Comparison of ENCODE assay signal across 13 mouse cellular contexts in the genomic region with DNA sequence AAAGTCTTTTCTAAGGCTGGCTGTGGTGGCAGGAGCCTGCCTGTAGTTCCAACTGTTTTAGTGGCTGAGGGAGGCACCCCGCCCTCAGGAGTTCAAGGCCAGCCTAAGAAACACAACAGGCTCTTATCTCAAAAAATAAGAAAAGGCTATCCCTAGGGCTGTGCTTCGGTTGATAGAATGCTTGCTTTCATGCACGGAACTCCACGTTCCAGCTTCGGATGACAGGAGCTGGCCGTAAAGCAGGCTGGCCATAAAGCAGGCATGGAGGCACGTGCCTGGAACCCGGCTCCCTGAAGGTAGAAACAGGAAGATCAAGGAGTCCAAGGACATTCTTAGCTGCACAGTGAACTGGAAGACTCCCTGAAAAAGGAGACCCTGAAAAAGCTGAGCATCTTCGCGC. TPM values are rescaled to one million over a fixed set of nuclear protein-coding genes. Genes with fewer than 3 reads are reported as not detected.
A peak's percentile ranks its signal among the peaks of the same experiment; 100 is the strongest.
DNase-seq lines count a peak whose midpoint lies in the region; ATAC-seq and TF ChIP-seq lines count a peak whose summit lies in the region.
"Had no signal": no experiment of that assay in that cellular context is flagged by ENCODE, and none has a peak within 500 bp of the region (broad histone marks: within the 10 kb centered on the region; RNA-seq: fewer than 3 reads in every experiment).

No protein-coding gene starts in this region.

- no peak overlapping the region for H3K4me3 ChIP-seq in embryonic facial prominence, embryonic 13.5 days
- H3K4me3 ChIP-seq in embryonic facial prominence, embryonic 10.5 days: no peak overlapping the region
- H3K4me3 ChIP-seq in kidney, adult 2 months (ENCODE audit: insufficient read depth, low read depth, low read length): no peak overlapping the region
- H3K4me3 ChIP-seq in kidney, embryonic 14.5 days (ENCODE audit: low read length): no peak overlapping the region
- H3K4me3 ChIP-seq in liver, embryonic 15.5 days (replicated peaks): no peak overlapping the region
- H3K4me3 ChIP-seq: hindbrain, embryonic 12.5 days; left cerebral cortex, adult 2 months; myocyte had no signal

- DNase-seq in embryonic facial prominence, embryonic 10.5 days (ENCODE audit: low spot score): no peak
- DNase-seq in kidney, adult 2 months: peak; percentile 56
- no peak for DNase-seq in kidney, adult 8-10 months
- DNase-seq in left cerebral cortex, postnatal 4 days: no peak
- DNase-seq in embryo, embryonic 10.5 days (ENCODE audit: low spot score): no peak
- DNase-seq: right cerebral cortex, adult 18-20 months had no signal

- TF ChIP-seq POLR2A in kidney, adult 2 months (IDR thresholded peaks at IDR 0.05; ENCODE audit: low read depth, low read length): no peak

- WGBS in embryonic facial prominence, embryonic 13.5 days: 77% methylated on average over 10 of the region's 10 CpGs
- WGBS in embryonic facial prominence, embryonic 10.5 days: 75% methylated on average over 10 of the region's 10 CpGs
- 44% methylated on average over 10 of the region's 10 CpGs for WGBS in kidney, adult 2 months
- WGBS in kidney, embryonic 14.5 days: 44% methylated on average over 10 of the region's 10 CpGs
- WGBS in liver, embryonic 15.5 days (ENCODE audit: insufficient replicate concordance): 61% methylated on average over 10 of the region's 10 CpGs

- intact Hi-C loops in left cerebral cortex, postnatal 4 days (cut with DNase I): no loop called here

- no peaks in the 10 kb centered on the region for H3K27me3 ChIP-seq in embryonic facial prominence, embryonic 13.5 days
- H3K27me3 ChIP-seq in embryonic facial prominence, embryonic 10.5 days (replicated peaks; ENCODE audit: low read depth, poor library complexity, severe bottlenecking): no peaks in the 10 kb centered on the region
- no peaks in the 10 kb centered on the region for H3K27me3 ChIP-seq in kidney, adult 2 months (replicated peaks; ENCODE audit: control insufficient read depth, insufficient read depth, low read length)
- H3K27me3 ChIP-seq in kidney, embryonic 14.5 days (ENCODE audit: control insufficient read depth, insufficient read depth, low read length): no peaks in the 10 kb centered on the region
- H3K27me3 ChIP-seq in liver, embryonic 15.5 days: peaks cover under 1% of the 10 kb centered on the region; the same call in 1 of the 2 replicates

- no peak overlapping the region for H3K4me2 ChIP-seq in embryonic facial prominence, embryonic 13.5 days
- no peak overlapping the region for H3K4me2 ChIP-seq in kidney, embryonic 14.5 days (replicated peaks; ENCODE audit: low read depth, low read length)
- peak overlapping the region; percentile 52; the same call in 1 of the 2 replicates for H3K4me2 ChIP-seq in liver, embryonic 15.5 days
- H3K4me2 ChIP-seq: hindbrain, embryonic 12.5 days had no signal

- TF ChIP-seq CTCF in kidney, adult 2 months (conservative IDR thresholded peaks at IDR 0.05; ENCODE audit: insufficient read depth, insufficient read length, low read depth, low read length): no peak

- no peaks in the 10 kb centered on the region for H3K9me3 ChIP-seq in embryonic facial prominence, embryonic 13.5 days
- no peaks in the 10 kb centered on the region for H3K9me3 ChIP-seq in embryonic facial prominence, embryonic 10.5 days
- no peaks in the 10 kb centered on the region for H3K9me3 ChIP-seq in kidney, embryonic 14.5 days (ENCODE audit: control insufficient read depth, low read length)
- H3K9me3 ChIP-seq in liver, embryonic 15.5 days (replicated peaks): no peaks in the 10 kb centered on the region
- H3K9me3 ChIP-seq: hindbrain, embryonic 12.5 days had no signal

- peak overlapping the region; percentile 98; the same call in 1 of the 2 replicates for H3K27ac ChIP-seq in embryonic facial prominence, embryonic 13.5 days
- H3K27ac ChIP-seq in embryonic facial prominence, embryonic 10.5 days (replicated peaks): no peak overlapping the region; the same call in 1 of the 2 replicates
- H3K27ac ChIP-seq in kidney, adult 2 months (ENCODE audit: insufficient read depth, low read depth, low read length): peak overlapping the region; percentile 69
- peak overlapping the region; percentile 87; the same call in 1 of the 2 replicates for H3K27ac ChIP-seq in kidney, embryonic 14.5 days (ENCODE audit: low read depth, low read length)
- peak overlapping the region; percentile 79 for H3K27ac ChIP-seq in liver, embryonic 15.5 days (replicated peaks)
- H3K27ac ChIP-seq: hindbrain, embryonic 12.5 days; left cerebral cortex, adult 2 months; macrophage had no signal

- ATAC-seq in embryonic facial prominence, embryonic 13.5 days (ENCODE audit: insufficient number of reproducible peaks, insufficient read depth, low FRiP score, low TSS enrichment, low read depth): no peak
- ATAC-seq in kidney, embryonic 14.5 days (ENCODE audit: low FRiP score, low TSS enrichment): no peak
- no peak for ATAC-seq in liver, embryonic 15.5 days (ENCODE audit: insufficient read depth)

- H3K9ac ChIP-seq in embryonic facial prominence, embryonic 13.5 days: peak overlapping the region; percentile 44; the same call in 1 of the 2 replicates
- no peak overlapping the region for H3K9ac ChIP-seq in kidney, embryonic 14.5 days (ENCODE audit: low read depth, low read length)
- H3K9ac ChIP-seq in liver, embryonic 15.5 days: no peak overlapping the region
- H3K9ac ChIP-seq: hindbrain, embryonic 12.5 days had no signal

- peaks cover 13% of the 10 kb centered on the region; the same call in 1 of the 2 replicates for H3K36me3 ChIP-seq in embryonic facial prominence, embryonic 13.5 days
- peaks cover 30% of the 10 kb centered on the region for H3K36me3 ChIP-seq in embryonic facial prominence, embryonic 10.5 days (replicated peaks)
- no peaks in the 10 kb centered on the region for H3K36me3 ChIP-seq in kidney, adult 2 months (ENCODE audit: control insufficient read depth, insufficient read depth, low read length)
- no peaks in the 10 kb centered on the region; the same call in 1 of the 2 replicates for H3K36me3 ChIP-seq in kidney, embryonic 14.5 days (ENCODE audit: control insufficient read depth, insufficient read depth, low read length)
- no peaks in the 10 kb centered on the region for H3K36me3 ChIP-seq in liver, embryonic 15.5 days (replicated peaks)

- H3K4me1 ChIP-seq in embryonic facial prominence, embryonic 13.5 days: peaks cover 94% of the 10 kb centered on the region
- H3K4me1 ChIP-seq in embryonic facial prominence, embryonic 10.5 days: peaks cover 99% of the 10 kb centered on the region
- peaks cover 71% of the 10 kb centered on the region for H3K4me1 ChIP-seq in kidney, adult 2 months (ENCODE audit: control insufficient read depth, insufficient read depth, low read length)
- H3K4me1 ChIP-seq in kidney, embryonic 14.5 days (ENCODE audit: control insufficient read depth, insufficient read depth, low read length): peaks cover 91% of the 10 kb centered on the region
- H3K4me1 ChIP-seq in liver, embryonic 15.5 days (replicated peaks): peaks cover 73% of the 10 kb centered on the region

RNA-seq across cellular contexts. Expression of a gene that starts 8.7 kb away (rescaled TPM):
- polyA plus RNA-seq in embryonic facial prominence, embryonic 13.5 days (2015; fragmentation: Nextera tagmentation; extraction: Ambion mirVana): 18.2 and 19.3 TPM in 2 replicates
- 7.4 and 7.7 TPM in 2 replicates for polyA plus RNA-seq in embryonic facial prominence, embryonic 10.5 days (2016; fragmentation: Nextera tagmentation; extraction: Ambion mirVana)
- 23.1 and 25.1 TPM in 2 replicates for polyA plus RNA-seq in kidney, adult 2 months (2012; rRNA removed)
- polyA plus RNA-seq in kidney, embryonic 14.5 days (2014; fragmentation: Nextera tagmentation; extraction: Ambion mirVana): 14.5 and 14.6 TPM in 2 replicates
- polyA plus RNA-seq in liver, embryonic 15.5 days (2015; fragmentation: Nextera tagmentation; extraction: Ambion mirVana): 1.9 and 2.3 TPM in 2 replicates
- total RNA-seq in left cerebral cortex, postnatal 4 days (2021): 100 to 1,000 TPM; 109 to 113 TPM

RNA-seq across cellular contexts. Expression of a gene that starts 36.6 kb away (rescaled TPM):
- polyA plus RNA-seq in embryonic facial prominence, embryonic 13.5 days (2015; fragmentation: Nextera tagmentation; extraction: Ambion mirVana): 2.8 and 2.9 TPM in 2 replicates
- polyA plus RNA-seq in embryonic facial prominence, embryonic 10.5 days (2016; fragmentation: Nextera tagmentation; extraction: Ambion mirVana): 0.41 and 0.59 TPM in 2 replicates
- 9.0 and 11.6 TPM in 2 replicates for polyA plus RNA-seq in kidney, adult 2 months (2012; rRNA removed)
- 0.30 and 0.39 TPM in 2 replicates for polyA plus RNA-seq in kidney, embryonic 14.5 days (2014; fragmentation: Nextera tagmentation; extraction: Ambion mirVana)
- not detected in 2 replicates for polyA plus RNA-seq in liver, embryonic 15.5 days (2015; fragmentation: Nextera tagmentation; extraction: Ambion mirVana)
- total RNA-seq in left cerebral cortex, postnatal 4 days (2021): not detected
- total RNA-seq: left cerebral cortex, adult 2 months had no signal
- polyA plus RNA-seq: hindbrain, embryonic 12.5 days; macrophage; myocyte had no signal

RNA-seq across cellular contexts. Expression of a gene that starts 50.4 kb away (rescaled TPM):
- polyA plus RNA-seq in embryonic facial prominence, embryonic 13.5 days (2015; fragmentation: Nextera tagmentation; extraction: Ambion mirVana): not detected in 2 replicates
- not detected in 2 replicates for polyA plus RNA-seq in embryonic facial prominence, embryonic 10.5 days (2016; fragmentation: Nextera tagmentation; extraction: Ambion mirVana)
- polyA plus RNA-seq in kidney, adult 2 months (2012; rRNA removed): not detected in 2 replicates
- not detected in 2 replicates for polyA plus RNA-seq in kidney, embryonic 14.5 days (2014; fragmentation: Nextera tagmentation; extraction: Ambion mirVana)
- polyA plus RNA-seq in liver, embryonic 15.5 days (2015; fragmentation: Nextera tagmentation; extraction: Ambion mirVana): 0.06 TPM in 1 of 2 replicates, not detected in the other
- not detected for total RNA-seq in left cerebral cortex, postnatal 4 days (2021)
- total RNA-seq: left cerebral cortex, adult 2 months had no signal
- polyA plus RNA-seq: hindbrain, embryonic 12.5 days; macrophage; myocyte had no signal
